In the genomic region with DNA sequence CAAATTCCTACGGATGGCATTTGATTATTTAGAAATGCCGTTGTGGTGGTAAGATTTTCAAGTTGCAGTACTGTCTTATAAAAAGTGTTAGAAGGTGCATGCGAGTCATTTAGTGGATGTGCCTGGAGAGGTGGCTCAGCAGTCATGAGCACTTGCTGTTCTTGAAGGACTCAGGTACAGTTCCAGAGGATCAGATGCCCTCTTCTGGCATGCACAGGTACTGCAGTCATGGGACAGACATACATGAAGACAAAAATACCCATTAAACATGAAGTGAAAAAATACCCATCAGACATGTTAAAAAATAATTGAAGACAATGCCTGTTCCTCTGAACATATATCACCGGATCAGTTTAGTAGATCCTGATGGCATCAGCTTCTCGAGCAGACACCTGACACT, we compare ENCODE assay signal across 9 mouse cellular contexts. TPM values are rescaled to one million over a fixed set of nuclear protein-coding genes. Genes with fewer than 3 reads are reported as not detected.
DNase-seq lines count a peak whose midpoint lies in the region; ATAC-seq and TF ChIP-seq lines count a peak whose summit lies in the region.
"Had no signal": no experiment of that assay in that cellular context is flagged by ENCODE, and none has a peak within 500 bp of the region (broad histone marks: within the 10 kb centered on the region; RNA-seq: fewer than 3 reads in every experiment).

No protein-coding gene starts in this region.

- H3K9ac ChIP-seq in liver, postnatal 0 days (replicated peaks), result no peak overlapping the region
- H3K9ac ChIP-seq: midbrain, embryonic 12.5 days had no signal

- no peaks in the 10 kb centered on the region for H3K36me3 ChIP-seq in G1E (replicated peaks)
- H3K36me3 ChIP-seq in liver, postnatal 0 days (replicated peaks; ENCODE audit: insufficient read depth, low read length), result no peaks in the 10 kb centered on the region
- H3K36me3 ChIP-seq: midbrain, embryonic 12.5 days had no signal

- H3K4me2 ChIP-seq in liver, postnatal 0 days (ENCODE audit: low read depth, low read length), result no peak overlapping the region
- H3K4me2 ChIP-seq: midbrain, embryonic 12.5 days had no signal

- no peak for DNase-seq in left cerebral cortex, adult 2 months (ENCODE audit: extremely low spot score in 1 of 2, low spot score in 2 of 2)
- no peak for DNase-seq in left cerebral cortex, adult 8-10 months (ENCODE audit: low spot score in 2 of 2)
- DNase-seq in G1E (ENCODE audit: low spot score), result no peak
- peak; percentile 50 for DNase-seq in brain, embryonic 14.5 days (ENCODE audit: low read depth)
- peak; percentile 36 for DNase-seq in gastrocnemius, postnatal 10 days
- peak; percentile 70 for DNase-seq in liver, postnatal 0 days
- DNase-seq in spleen, postnatal 14 days (ENCODE audit: low spot score in 2 of 2), result peak; percentile 25 to 36
- DNase-seq in yolk sac, embryonic 10.5 days (ENCODE audit: low spot score), result no peak

- H3K9me3 ChIP-seq in G1E (replicated peaks), result no peaks in the 10 kb centered on the region
- no peaks in the 10 kb centered on the region for H3K9me3 ChIP-seq in liver, postnatal 0 days (ENCODE audit: low read length)
- H3K9me3 ChIP-seq: midbrain, embryonic 12.5 days had no signal

- no peak for TF ChIP-seq POLR2A in brain, embryonic 14.5 days (IDR thresholded peaks at IDR 0.05; ENCODE audit: borderline replicate concordance, extremely low read depth, insufficient read depth, insufficient read length, poor library complexity, severe bottlenecking)

- H3K27me3 ChIP-seq in G1E (ENCODE audit: insufficient read depth, low read length), result no peaks in the 10 kb centered on the region
- H3K27me3 ChIP-seq in liver, postnatal 0 days (ENCODE audit: insufficient read depth, low read length), result no peaks in the 10 kb centered on the region
- H3K27me3 ChIP-seq: midbrain, embryonic 12.5 days had no signal

- H3K4me3 ChIP-seq in left cerebral cortex, adult 2 months, result no peak overlapping the region
- H3K4me3 ChIP-seq in G1E (ENCODE audit: low read depth, low read length), result no peak overlapping the region
- H3K4me3 ChIP-seq in liver, postnatal 0 days (ENCODE audit: low read depth, low read length), result no peak overlapping the region
- H3K4me3 ChIP-seq: midbrain, embryonic 12.5 days had no signal

- peak; percentile 60; the same call in 1 of the 2 replicates for ATAC-seq in G1E (ENCODE audit: extremely low read depth, insufficient number of reproducible peaks, low FRiP score, poor library complexity, severe bottlenecking)
- ATAC-seq in liver, postnatal 0 days, result no peak

- H3K27ac ChIP-seq in left cerebral cortex, adult 2 months, result no peak overlapping the region
- no peak overlapping the region for H3K27ac ChIP-seq in liver, postnatal 0 days (ENCODE audit: low read depth)
- H3K27ac ChIP-seq: midbrain, embryonic 12.5 days had no signal

- 74% methylated on average over 5 of the region's 5 CpGs for WGBS in liver, postnatal 0 days (ENCODE audit: insufficient replicate concordance)

- no peaks in the 10 kb centered on the region for H3K4me1 ChIP-seq in G1E (ENCODE audit: insufficient read depth, low read depth, low read length)
- no peaks in the 10 kb centered on the region for H3K4me1 ChIP-seq in liver, postnatal 0 days (ENCODE audit: insufficient read depth)
- H3K4me1 ChIP-seq: midbrain, embryonic 12.5 days had no signal

- intact Hi-C loops in left cerebral cortex, adult 2 months (cut with DNase I), result no loop called here

- TF ChIP-seq CTCF in left cerebral cortex, adult 2 months (IDR thresholded peaks at IDR 0.05), result peak; percentile 60
- TF ChIP-seq CTCF in G1E (IDR thresholded peaks at IDR 0.05; ENCODE audit: low read depth, low read length), result peak; percentile 73
- TF ChIP-seq CTCF in brain, embryonic 14.5 days (IDR thresholded peaks at IDR 0.05; ENCODE audit: borderline replicate concordance, extremely low read depth, insufficient read depth, insufficient read length), result peak; percentile 52; the same call in 1 of the 2 replicates
- TF ChIP-seq CTCF in liver, postnatal 0 days (IDR thresholded peaks at IDR 0.05; ENCODE audit: low read depth), result peak; percentile 84

- no peak for TF ChIP-seq EP300 in liver, postnatal 0 days (IDR thresholded peaks at IDR 0.05; ENCODE audit: low read depth)

RNA-seq across cellular contexts. Expression of a gene that starts 29.7 kb away (rescaled TPM):
- total RNA-seq in left cerebral cortex, adult 2 months (2021), result 100 to 1,000 TPM; 169 to 185 TPM
- 100 to 1,000 TPM; 177 to 194 (median 188) TPM for total RNA-seq in left cerebral cortex, adult 8-10 months (2022)
- total RNA-seq in G1E (2014; fragmentation: Nextera tagmentation), result 28.9 and 32.2 TPM in 2 replicates
- total RNA-seq in G1E (2017), result 24.5 and 27.8 TPM in 2 replicates
- polyA plus RNA-seq in G1E (2012), result 1.7 and 4.0 TPM in 2 replicates
- 37.6 and 66.9 TPM in 2 replicates for polyA plus RNA-seq in brain, embryonic 14.5 days (2012; rRNA removed)
- total RNA-seq in gastrocnemius, postnatal 10 days (2021), result 10 to 100 TPM; 12.8 to 14.9 TPM
- 6.9 and 8.6 TPM in 2 replicates for polyA plus RNA-seq in liver, postnatal 0 days (2015; fragmentation: Nextera tagmentation; extraction: Ambion mirVana)

Comparison
In these comparisons a context has a peak if more than half of its experiments do, and no peak if none do; other contexts are left out.
1. DNase-seq: peak in brain, embryonic 14.5 days (single experiment), gastrocnemius, postnatal 10 days (single experiment), liver, postnatal 0 days (single experiment) and spleen, postnatal 14 days (2 of 2); none in left cerebral cortex, adult 2 months (0 of 2), left cerebral cortex, adult 8-10 months (0 of 2), G1E (single experiment) and yolk sac, embryonic 10.5 days (single experiment).
2. RNA of a gene that starts 29.7 kb away (total RNA-seq): 177 to 194 TPM in left cerebral cortex, adult 8-10 months and 169 to 185 TPM in left cerebral cortex, adult 2 months; 24.5 to 32.2 TPM in G1E and 12.8 to 14.9 TPM in gastrocnemius, postnatal 10 days; every median in the first group is over 4 times any median in the second.
3. Peak in every context shown above with its lines, with median percentiles within 50 percentile points of each other: CTCF ChIP-seq.